Mouse (Mus musculus) kidney, adult 2 months (tissue): ENCODE measurements at regions not wholly inside any gene's neighbourhood (a gene's known extent, or its start where the extent isn't known, plus 50 kb on each side); places are given as distances from the start of the nearest gene placed in this dataset.

Source experiments
- CTCF ChIP-seq: fragments of 200-500 bp; conservative IDR thresholded peaks from 2 replicates; pipeline ENCODE4 v1.5.1; 2011; ENCODE audit warnings: low read depth, mild to moderate bottlenecking, control low read depth, low read length, moderate library complexity, mixed read lengths; ENCODE audit not compliant: insufficient read depth, insufficient read length
- POLR2A ChIP-seq: fragments of 200-500 bp; IDR thresholded peaks from one replicate; pipeline ENCODE4 v1.6.1; 2011; ENCODE audit warnings: low read depth, low read length, control low read depth

- TF ChIP-seq CTCF (no peak), POLR2A (no peak)
Observed at GRCm38 (mm10) chr4:45725055-45725910, 73.5 kb upstream of the Aldh1b1 start.
